Mouse (Mus musculus) urinary bladder, postnatal 36 days (tissue): ENCODE results near the gene 1700015G11Rik.

Experiments used
- DNase-seq, 2 experiments: peaks; one replicate each; pipeline ENCODE4 v3.0.0; 2022; ENCODE audit warnings: low spot score in 2 of 2, mixed read lengths in 1 of 2

1700015G11Rik gene

DNA sequence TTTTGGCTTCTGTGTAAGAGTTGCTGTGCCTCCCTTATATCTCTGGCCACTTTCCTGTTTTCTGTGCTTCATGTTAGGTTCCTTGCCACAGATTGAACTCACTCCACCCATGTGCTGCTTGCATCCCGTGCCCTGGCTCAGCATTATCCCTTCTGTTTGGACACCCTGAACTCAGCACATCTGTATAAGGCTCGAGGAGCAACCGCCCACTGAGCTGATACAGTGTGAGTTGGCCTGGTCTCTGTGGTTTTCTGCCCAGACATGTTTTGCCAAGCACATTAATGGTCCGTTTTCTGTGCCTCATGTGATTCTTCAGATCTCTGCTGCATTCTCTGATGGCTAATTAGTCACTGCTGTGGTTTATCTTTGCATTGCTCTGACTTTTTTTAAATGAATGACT, 47.9 kb downstream of the 1700015G11Rik start:
- no peak for DNase-seq

DNA sequence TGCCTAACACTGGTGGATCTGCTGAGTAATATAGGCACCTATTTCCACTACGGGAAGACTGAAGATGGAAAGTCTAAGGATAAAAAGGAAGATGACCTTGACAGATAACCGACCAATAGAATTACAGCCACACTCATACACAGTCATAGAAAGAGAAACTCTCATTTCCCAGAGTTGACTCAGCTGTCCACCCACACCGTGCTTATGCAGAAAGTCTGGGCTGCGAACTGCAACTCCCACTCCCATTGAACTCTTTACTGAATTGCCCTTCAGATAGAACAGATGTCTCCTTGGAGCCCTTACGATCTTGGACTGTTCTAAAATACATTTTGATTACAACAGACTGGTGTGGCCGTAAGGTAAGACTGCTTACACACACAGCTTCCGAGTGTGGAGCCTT, 50.8 kb downstream of the 1700015G11Rik start:
- no peak for DNase-seq

- no peak for DNase-seq
Observed at GRCm38 (mm10) chr7:51962219-51962952, 53.1 kb downstream of the 1700015G11Rik start.
